Mouse (Mus musculus) liver, embryonic 14.5 days (tissue): Measurements from ENCODE around the gene Cuedc2. TPM values are rescaled to one million over a fixed set of nuclear protein-coding genes. Genes with fewer than 3 reads are reported as not detected.

Experiments used
- ATAC-seq: fragments of 200-750 bp; cut with Nextera tagmentation; 2 replicates; pipeline ENCODE4 v1.8.0; 2017; ENCODE audit warnings: moderate number of reproducible peaks, mild to moderate bottlenecking, moderate library complexity; ENCODE audit not compliant: insufficient read depth
- DNase-seq, 3 experiments: peaks; one replicate each; pipeline ENCODE4 v3.0.0-alpha.2; 2012 to 2013; ENCODE audit warnings: low read depth in 3 of 3, low spot score in 3 of 3
- H3K27ac ChIP-seq: fragments of 300-500 bp; sonication (generic); 2 replicates; pipeline ENCODE4 v1.5.1; 2014; ENCODE audit warnings: moderate library complexity, mild to moderate bottlenecking, control low read depth, inconsistent platforms
- H3K27me3 ChIP-seq: fragments of 300-500 bp; sonication (generic); 2 replicates; pipeline ENCODE4 v1.6.1; 2014; ENCODE audit warnings: mild to moderate bottlenecking, low read length, moderate library complexity; ENCODE audit not compliant: control insufficient read depth, insufficient read depth
- H3K36me3 ChIP-seq: fragments of 300-500 bp; sonication (generic); replicated peaks from 2 replicates; pipeline ENCODE4 v1.6.1; 2014; ENCODE audit warnings: low read depth; ENCODE audit not compliant: control insufficient read depth, insufficient read depth
- H3K4me1 ChIP-seq, 2 experiments: fragments of 200-500 bp in 1 of 2; fragments of 300-500 bp in 1 of 2; sonication (generic) in 1 of 2; replicated peaks; 2 replicates each; pipeline ENCODE4 v1.6.1; 2012 to 2014; ENCODE audit warnings: antibody characterized with exemption in 1 of 2, inconsistent platforms in 1 of 2, low read length in 1 of 2; ENCODE audit not compliant: control insufficient read depth in 2 of 2, insufficient read depth in 2 of 2
- H3K4me2 ChIP-seq: fragments of 300-500 bp; sonication (generic); 2 replicates; pipeline ENCODE4 v1.6.1; 2014; ENCODE audit warnings: low read depth, mild to moderate bottlenecking, control low read depth, moderate library complexity
- H3K4me3 ChIP-seq, 2 experiments: fragments of 200-500 bp in 1 of 2; fragments of 300-500 bp in 1 of 2; sonication (generic) in 1 of 2; 2 replicates each; pipeline ENCODE4 v1.5.1; 2012 to 2014; ENCODE audit warnings: low read depth in 2 of 2, low read length in 2 of 2, mild to moderate bottlenecking in 2 of 2, control low read depth in 1 of 2, inconsistent platforms in 1 of 2, moderate library complexity in 1 of 2; ENCODE audit not compliant: insufficient read depth in 1 of 2
- H3K9ac ChIP-seq: fragments of 300-500 bp; sonication (generic); replicated peaks from 2 replicates; pipeline ENCODE4 v1.6.1; 2014; ENCODE audit warnings: mild to moderate bottlenecking, control low read depth, moderate library complexity
- H3K9me3 ChIP-seq: fragments of 300-500 bp; sonication (generic); 2 replicates; pipeline ENCODE4 v1.6.1; 2016; ENCODE audit warnings: low read length, mixed read lengths; ENCODE audit not compliant: control insufficient read depth
- CTCF ChIP-seq: IDR thresholded peaks from 2 replicates; pipeline ENCODE4 v1.5.1; 2016; ENCODE audit warnings: antibody characterized with exemption, low read depth, control low read depth
- EP300 ChIP-seq: IDR thresholded peaks from 2 replicates; pipeline ENCODE4 v1.6.1; 2016; ENCODE audit warnings: antibody characterized with exemption, low read depth
- WGBS: fragments of 180-500 bp; shearing (Covaris S2); extraction: QIAGEN DNeasy Blood & Tissue Kit; methylation state at CpG from one replicate; pipeline ENCODE4 v1.1.7; 2014; ENCODE audit not compliant: insufficient replicate concordance; 5-methylcytosine and 5-hydroxymethylcytosine counted together
- polyA plus RNA-seq, 2 experiments: library from polyadenylated mRNA; depleted of rRNA in 1 of 2; stranded (reverse) in 1 of 2; unstranded in 1 of 2; fragments of >200 nt; fragmentation: Nextera tagmentation in 1 of 2; extraction: Ambion mirVana in 1 of 2; gene quantifications; 2 replicates each; pipeline versions ENCODE4 v1.2.1 to v1.2.3; 2012 to 2014

Cuedc2 gene
- polyA plus RNA-seq, 2 experiments: 54.9 to 76.6 TPM

GRCm38 (mm10) chr19:46303251-46304215 is 35.0 kb downstream of the Cuedc2 start:
- no peak overlapping the region; the same call in 1 of the 2 replicates for H3K9ac ChIP-seq
- no peak for DNase-seq
- no peaks in the 10 kb centered on the region for H3K36me3 ChIP-seq
- no peaks in the 10 kb centered on the region for H3K9me3 ChIP-seq
- peak overlapping the region in 1 of 2 experiments; percentile 84; a peak in 2 of 4 replicates for H3K4me3 ChIP-seq
- WGBS: 52% methylated on average over 18 of the region's 18 CpGs
- H3K4me1 ChIP-seq: peaks cover 4 to 9% of the 10 kb centered on the region in 2 experiments
- no peak for TF ChIP-seq CTCF
- no peak for TF ChIP-seq EP300
- ATAC-seq: no peak
- no peak overlapping the region for H3K27ac ChIP-seq
- H3K4me2 ChIP-seq: peak overlapping the region; percentile 90
- no peaks in the 10 kb centered on the region for H3K27me3 ChIP-seq

GRCm38 (mm10) chr19:46302551-46302950 is 36.0 kb downstream of the Cuedc2 start:
- H3K9ac ChIP-seq: no peak overlapping the region
- ATAC-seq: no peak
- H3K4me1 ChIP-seq: peaks cover 4 to 9% of the 10 kb centered on the region in 2 experiments
- H3K36me3 ChIP-seq: no peaks in the 10 kb centered on the region
- no peaks in the 10 kb centered on the region for H3K9me3 ChIP-seq
- 78% methylated on average over 4 of the region's 4 CpGs for WGBS
- no peak for TF ChIP-seq CTCF
- TF ChIP-seq EP300: no peak
- H3K27ac ChIP-seq: no peak overlapping the region
- H3K4me2 ChIP-seq: no peak overlapping the region
- H3K4me3 ChIP-seq: no peak overlapping the region
- DNase-seq: no peak
- no peaks in the 10 kb centered on the region; the same call in 1 of the 2 replicates for H3K27me3 ChIP-seq

GRCm38 (mm10) chr19:46300294-46301045 is 38.0 kb downstream of the Cuedc2 start:
- ATAC-seq: no peak
- no peak overlapping the region for H3K27ac ChIP-seq
- no peak overlapping the region for H3K9ac ChIP-seq
- H3K9me3 ChIP-seq: no peaks in the 10 kb centered on the region
- no peak for DNase-seq
- no peak overlapping the region for H3K4me3 ChIP-seq
- no peak overlapping the region for H3K4me2 ChIP-seq
- no peaks in the 10 kb centered on the region for H3K36me3 ChIP-seq
- H3K27me3 ChIP-seq: no peaks in the 10 kb centered on the region; the same call in 1 of the 2 replicates
- H3K4me1 ChIP-seq: peaks cover 0 to 3% of the 10 kb centered on the region in 2 experiments; a peak in 2 of 4 replicates
- TF ChIP-seq EP300 (no peak), CTCF (no peak)
- 31% methylated on average over 8 of the region's 8 CpGs for WGBS

- 44% methylated on average over 4 of the region's 4 CpGs for WGBS
- no peak overlapping the region for H3K4me2 ChIP-seq
- no peaks in the 10 kb centered on the region for H3K4me1 ChIP-seq
- H3K9ac ChIP-seq: no peak overlapping the region
- no peak overlapping the region for H3K27ac ChIP-seq
- H3K9me3 ChIP-seq: no peaks in the 10 kb centered on the region
- ATAC-seq: no peak
- TF ChIP-seq EP300 (no peak), CTCF (no peak)
- no peaks in the 10 kb centered on the region; the same call in 1 of the 2 replicates for H3K27me3 ChIP-seq
- H3K36me3 ChIP-seq: no peaks in the 10 kb centered on the region
- no peak for DNase-seq
- H3K4me3 ChIP-seq: no peak overlapping the region
Observed at GRCm38 (mm10) chr19:46296938-46297337, 41.6 kb downstream of the Cuedc2 start.
